Mouse (Mus musculus) frontal cortex, postnatal 14 days (tissue): ENCODE measurements around the gene Lhfpl3.
"Not testable (repeated sequence)": the region's sequence is repeated elsewhere in the genome, so short reads cannot be mapped to it uniquely, and the experiment has no call there.

Source experiments
- DNase-seq, 2 experiments: peaks; one replicate each; pipeline ENCODE4 v3.0.0; 2022; ENCODE audit warnings: low spot score in 2 of 2

The Lhfpl3 gene

GRCm38 (mm10) chr5:22745885-22746532, at the start of gene Lhfpl3:
TSS of gene Lhfpl3 (plus strand) at chr5:22746059.
- peak; percentile 23 to 47 for DNase-seq

- DNase-seq: not testable (repeated sequence)
Observed at GRCm38 (mm10) chr5:22706271-22706670, 39.6 kb upstream of the Lhfpl3 start.

- DNase-seq: no peak
Observed at GRCm38 (mm10) chr5:22745529-22745884, 352 bp upstream of the Lhfpl3 start.

- DNase-seq: peak in 1 of 2 experiments; percentile 5
Observed at GRCm38 (mm10) chr5:22746533-22747021, 718 bp downstream of the Lhfpl3 start.

GRCm38 (mm10) chr5:22747305-22747704, 1.4 kb downstream of the Lhfpl3 start:
- DNase-seq: no peak

- no peak for DNase-seq
Observed at GRCm38 (mm10) chr5:22757261-22757660, 11.4 kb downstream of the Lhfpl3 start.

GRCm38 (mm10) chr5:22770726-22771125, 24.9 kb downstream of the Lhfpl3 start:
- no peak for DNase-seq

GRCm38 (mm10) chr5:22795361-22795760, 49.5 kb downstream of the Lhfpl3 start:
- no peak for DNase-seq

GRCm38 (mm10) chr5:22813426-22813825, 67.6 kb downstream of the Lhfpl3 start:
- peak in 1 of 2 experiments; percentile 8 for DNase-seq

- DNase-seq: no peak
Observed at GRCm38 (mm10) chr5:22829822-22830450, 84.1 kb downstream of the Lhfpl3 start.

- DNase-seq: no peak
Observed at GRCm38 (mm10) chr5:22851572-22851971, 105.7 kb downstream of the Lhfpl3 start.

- no peak for DNase-seq
Observed at GRCm38 (mm10) chr5:22853503-22853902, 107.6 kb downstream of the Lhfpl3 start.

GRCm38 (mm10) chr5:22856480-22856879, 110.6 kb downstream of the Lhfpl3 start:
- no peak for DNase-seq

- DNase-seq: no peak
Observed at GRCm38 (mm10) chr5:22861399-22861798, 115.5 kb downstream of the Lhfpl3 start.

- DNase-seq: no peak
Observed at GRCm38 (mm10) chr5:22869031-22869430, 123.2 kb downstream of the Lhfpl3 start.

GRCm38 (mm10) chr5:22872417-22872816, 126.6 kb downstream of the Lhfpl3 start:
- no peak for DNase-seq

GRCm38 (mm10) chr5:22888345-22888744, 142.5 kb downstream of the Lhfpl3 start:
- peak; percentile 9 to 19 for DNase-seq

GRCm38 (mm10) chr5:22889481-22889880, 143.6 kb downstream of the Lhfpl3 start:
- no peak for DNase-seq

GRCm38 (mm10) chr5:22897228-22897627, 151.4 kb downstream of the Lhfpl3 start:
- no peak for DNase-seq

- no peak for DNase-seq
Observed at GRCm38 (mm10) chr5:22897656-22898289, 151.9 kb downstream of the Lhfpl3 start.

- no peak for DNase-seq
Observed at GRCm38 (mm10) chr5:22898593-22898992, 152.7 kb downstream of the Lhfpl3 start.

- DNase-seq: no peak
Observed at GRCm38 (mm10) chr5:22899913-22900312, 154.1 kb downstream of the Lhfpl3 start.

- DNase-seq: no peak
Observed at GRCm38 (mm10) chr5:22917197-22917596, 171.3 kb downstream of the Lhfpl3 start.
